Mouse (Mus musculus): ENCODE measurements around the gene Ptbp3. TPM values are rescaled to one million over a fixed set of nuclear protein-coding genes. Genes with fewer than 3 reads are reported as not detected.
A peak's percentile ranks its signal among the peaks of the same experiment; 100 is the strongest.

Ptbp3 gene
- polyA plus RNA-seq, 1 experiment from 2014 or later = 38.2 TPM

DNA sequence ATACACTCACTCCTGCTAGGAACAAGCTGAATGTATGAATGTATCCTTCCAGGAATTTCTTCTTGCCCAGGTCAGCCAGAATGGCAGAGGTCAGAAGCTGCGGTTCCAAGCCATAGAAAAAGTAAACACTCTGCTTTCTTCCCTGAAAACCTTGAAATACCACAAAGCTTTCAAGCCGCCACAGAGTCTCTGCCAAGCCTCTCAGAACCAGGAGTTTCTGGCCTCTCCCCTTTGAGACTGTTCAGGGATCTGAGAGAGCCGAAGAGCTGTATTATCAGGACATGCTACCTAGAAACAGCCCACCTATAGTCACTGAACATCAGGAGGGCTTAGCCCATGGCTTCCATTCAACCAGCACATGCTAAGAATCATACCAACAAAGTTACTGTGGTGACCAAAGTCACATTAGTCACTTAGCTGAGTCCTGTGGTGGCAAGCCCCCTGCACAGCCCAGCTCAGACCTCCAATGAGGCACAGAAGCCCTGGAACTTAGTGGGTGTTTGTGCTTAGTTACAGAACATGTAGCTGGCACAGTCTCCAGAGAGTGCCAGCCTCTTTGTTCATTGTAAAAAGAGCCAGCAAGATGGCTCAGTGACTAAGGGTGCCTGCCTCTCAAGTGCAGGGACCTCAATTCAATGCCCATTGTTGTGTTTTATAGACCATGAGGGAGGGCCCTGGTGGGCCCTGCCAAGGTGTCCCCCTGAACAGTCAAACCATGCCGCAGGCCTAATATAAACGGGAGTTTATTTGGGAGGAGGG lies 127.0 kb downstream of the Ptbp3 start:
- Histone ChIP-seq H3K9me3 (ENCODE audit: low read length) (no peaks in the 10 kb centered on the region), H3K36me3 (ENCODE audit: insufficient read depth, low read length) (no peaks in the 10 kb centered on the region), H3K4me1 (ENCODE audit: insufficient read depth, low read depth, low read length) (no peaks in the 10 kb centered on the region; the same call in 1 of the 2 replicates), H3K4me2 (replicated peaks; ENCODE audit: low read depth, low read length) (no peak overlapping the region), H3K27me3 (replicated peaks; ENCODE audit: insufficient read depth, low read length) (no peaks in the 10 kb centered on the region), H3K9ac (replicated peaks; ENCODE audit: low read depth) (no peak overlapping the region), H3K27ac (ENCODE audit: low read length) (peak overlapping the region; percentile 11; the same call in 1 of the 2 replicates), H3K4me3 (ENCODE audit: low read depth, low read length) (no peak overlapping the region)
- ATAC-seq (peak; percentile 79), DNase-seq (ENCODE audit: low spot score) (peak; percentile 82)
- WGBS = 35% methylated on average over 5 of the region's 5 CpGs
- no peak; the same call in 1 of the 2 replicates for TF ChIP-seq EP300 (IDR thresholded peaks at IDR 0.05)
- no peak for TF ChIP-seq CTCF (IDR thresholded peaks at IDR 0.05)

Other genes with a start within 250 kb of the Ptbp3 start
- gene Susd1, start 110.7 kb downstream of the Ptbp3 start, polyA plus RNA-seq (2015; fragmentation: Nextera tagmentation; extraction: Ambion mirVana) = 1.6 and 2.0 TPM in 2 replicates
- 21.7 and 24.4 TPM in 2 replicates for gene Hsdl2, start 32.2 kb upstream of the Ptbp3 start, polyA plus RNA-seq (2015; fragmentation: Nextera tagmentation; extraction: Ambion mirVana)
- gene E130308A19Rik, start 76.8 kb upstream of the Ptbp3 start, polyA plus RNA-seq (2015; fragmentation: Nextera tagmentation; extraction: Ambion mirVana) = 16.4 and 16.9 TPM in 2 replicates